Mouse (Mus musculus): ENCODE results near the gene Map4k3.
"Not testable (repeated sequence)": the region's sequence is repeated elsewhere in the genome, so short reads cannot be mapped to it uniquely, and the experiment has no call there.

Gene Map4k3

DNA sequence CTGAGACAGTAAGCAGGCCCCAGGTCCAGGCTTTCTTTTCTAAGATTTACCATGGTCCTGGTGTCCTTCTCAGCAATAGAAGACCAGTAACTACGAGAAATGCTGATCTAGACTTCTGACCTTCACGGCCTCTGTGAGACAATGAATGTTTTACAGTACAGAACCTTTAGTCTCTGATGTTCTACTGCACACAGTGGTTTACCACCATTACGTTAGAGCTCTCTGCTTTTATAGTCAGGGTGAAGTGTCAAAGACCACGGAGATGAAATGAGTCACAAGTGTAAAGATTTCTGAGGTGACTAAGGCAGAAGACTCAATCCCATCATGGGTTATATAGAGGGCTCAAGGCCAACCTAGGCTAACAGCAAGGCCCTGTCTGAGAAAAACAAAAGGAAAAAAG lies 95.9 kb downstream of the Map4k3 start:
- DNase-seq (ENCODE audit: low spot score in 2 of 2), result no peak

- no peak for DNase-seq (ENCODE audit: low spot score in 2 of 2)
These were observed 97.3 kb downstream of the Map4k3 start for GRCm38 (mm10) chr17:80631028-80631427.

- DNase-seq (ENCODE audit: low spot score in 2 of 2), result no peak
These were observed 103.3 kb downstream of the Map4k3 start for GRCm38 (mm10) chr17:80624979-80625378.

GRCm38 (mm10) chr17:80621691-80622090 lies 106.6 kb downstream of the Map4k3 start:
- DNase-seq (ENCODE audit: low spot score in 2 of 2), result no peak

GRCm38 (mm10) chr17:80620786-80621423 lies 107.4 kb downstream of the Map4k3 start:
- DNase-seq (ENCODE audit: low spot score in 2 of 2), result peak; percentile 56 to 57

- DNase-seq (ENCODE audit: low spot score in 2 of 2), result no peak
These were observed 108.7 kb downstream of the Map4k3 start for GRCm38 (mm10) chr17:80619556-80619955.

DNA sequence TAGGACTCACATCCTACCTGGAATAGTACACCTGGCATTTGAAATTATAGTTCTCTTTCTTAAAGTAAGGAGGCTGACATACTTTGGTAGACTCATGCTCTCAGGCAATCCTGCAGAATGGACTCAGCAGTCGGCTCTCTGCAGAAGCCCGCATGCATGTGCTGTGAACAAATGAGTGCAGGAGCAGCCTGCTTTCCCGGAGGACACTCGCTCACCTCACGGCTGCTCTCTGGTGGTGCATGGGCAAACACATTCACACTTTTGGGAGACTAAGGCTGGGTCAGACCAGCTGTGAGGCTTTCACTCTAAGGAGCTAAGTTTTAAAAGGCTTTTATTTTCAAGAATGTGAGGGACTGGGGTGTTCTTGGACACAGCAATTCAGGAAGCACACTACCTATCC lies 109.4 kb downstream of the Map4k3 start:
- no peak for DNase-seq (ENCODE audit: low spot score in 2 of 2)

GRCm38 (mm10) chr17:80603806-80604205 lies 124.5 kb downstream of the Map4k3 start:
- DNase-seq (ENCODE audit: low spot score in 2 of 2), result no peak

- no peak for DNase-seq (ENCODE audit: low spot score in 2 of 2)
These were observed 125.1 kb downstream of the Map4k3 start for GRCm38 (mm10) chr17:80603079-80603625.

GRCm38 (mm10) chr17:80601371-80601770 lies 126.9 kb downstream of the Map4k3 start:
- DNase-seq (ENCODE audit: low spot score in 2 of 2), result no peak

GRCm38 (mm10) chr17:80583051-80583450 lies 145.2 kb downstream of the Map4k3 start:
- no peak for DNase-seq (ENCODE audit: low spot score in 2 of 2)

GRCm38 (mm10) chr17:80579901-80580300 lies 148.4 kb downstream of the Map4k3 start:
- no peak for DNase-seq (ENCODE audit: low spot score in 2 of 2)

GRCm38 (mm10) chr17:80579089-80579488 lies 149.2 kb downstream of the Map4k3 start:
- DNase-seq (ENCODE audit: low spot score in 2 of 2), result no peak

DNA sequence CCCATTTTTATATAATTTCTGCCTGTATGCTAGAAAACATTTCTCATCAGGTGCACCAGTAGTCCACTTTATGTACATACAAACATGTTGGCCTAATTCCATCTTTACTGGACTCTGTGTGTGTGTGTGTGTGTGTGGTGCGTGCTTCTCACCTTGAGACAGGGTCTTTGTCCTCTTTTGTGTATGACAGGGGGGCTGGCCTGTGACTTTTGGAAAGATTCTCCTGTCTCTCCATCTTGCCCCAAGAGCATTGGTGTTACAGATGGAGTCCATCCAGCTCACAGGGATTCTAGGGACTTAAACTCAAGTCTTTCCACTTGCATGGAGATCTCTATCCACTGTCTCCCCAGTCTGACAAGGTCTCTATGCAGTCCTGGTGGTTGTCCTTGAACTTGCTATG lies 150.2 kb downstream of the Map4k3 start:
- no peak for DNase-seq (ENCODE audit: low spot score in 2 of 2)

DNA sequence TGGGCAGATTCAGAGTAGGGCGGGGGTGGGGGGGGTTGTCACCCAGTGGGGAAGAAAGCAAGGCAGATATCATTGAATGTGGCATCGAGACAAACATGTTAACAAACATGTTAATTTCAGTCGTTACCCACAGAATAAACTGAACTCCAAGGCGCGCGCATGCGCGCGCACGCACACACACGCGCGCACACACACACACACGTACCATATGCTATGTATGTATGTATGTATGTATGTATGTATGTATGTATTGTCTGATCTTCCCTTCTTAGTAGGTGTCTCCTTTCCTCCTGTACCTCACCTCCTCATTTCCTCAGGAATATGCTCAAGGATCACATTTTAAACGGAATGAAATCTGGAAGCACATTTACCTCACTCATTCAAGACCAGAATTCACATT lies 150.6 kb downstream of the Map4k3 start, which contains the start of gene Cdkl4:
Cdkl4 (minus strand) TSS at position 175 of the 400 bp plus-strand sequence.
- no peak for DNase-seq (ENCODE audit: low spot score in 2 of 2)

DNA sequence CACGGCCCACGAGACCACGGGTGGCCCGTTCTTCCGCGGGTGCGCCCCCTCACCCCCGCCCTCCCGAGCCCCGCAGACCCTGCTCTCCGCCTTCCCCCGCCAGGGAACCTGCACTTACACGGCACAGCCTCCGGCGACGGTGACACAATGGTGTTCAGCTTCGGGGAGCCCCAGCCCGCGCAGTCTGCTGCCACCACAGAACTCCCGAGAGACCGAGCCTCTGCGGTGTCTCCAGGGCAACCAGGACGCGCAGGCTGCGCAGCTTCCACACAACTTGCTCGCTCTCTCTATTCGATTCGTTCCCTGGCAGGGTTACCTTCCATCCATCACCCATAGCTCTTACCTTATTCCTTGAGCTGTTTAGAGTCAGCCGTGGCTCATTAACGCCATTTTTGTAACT lies 151.1 kb downstream of the Map4k3 start:
- DNase-seq (ENCODE audit: low spot score in 2 of 2), result peak; percentile 77 to 78

GRCm38 (mm10) chr17:80575008-80575407 lies 153.3 kb downstream of the Map4k3 start:
- no peak for DNase-seq (ENCODE audit: low spot score in 2 of 2)

DNA sequence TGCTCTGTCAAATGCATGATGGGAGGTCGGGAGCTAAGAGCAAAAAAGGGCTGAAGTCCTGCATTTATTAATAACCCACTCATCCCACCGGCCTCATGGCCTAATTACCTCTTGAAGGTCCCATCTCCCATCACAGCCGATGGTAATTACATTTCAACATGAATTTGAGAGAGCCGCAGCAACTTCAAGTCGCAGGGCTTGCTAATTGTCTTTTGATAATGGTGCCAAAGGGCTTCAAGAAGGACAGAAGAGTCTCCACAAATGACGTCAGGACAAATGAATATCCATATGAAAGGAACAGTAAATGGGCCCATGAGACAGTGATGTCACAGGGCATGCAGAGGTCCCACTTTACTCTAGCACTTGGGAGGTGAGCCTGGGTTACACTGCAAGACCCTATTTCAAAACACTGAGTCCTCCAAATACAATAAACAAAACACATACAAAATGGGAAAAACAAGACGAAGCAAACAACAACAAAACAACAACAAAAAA lies 153.8 kb downstream of the Map4k3 start:
- DNase-seq (ENCODE audit: low spot score in 2 of 2), result no peak

- DNase-seq (ENCODE audit: low spot score in 2 of 2), result no peak
These were observed 155.9 kb downstream of the Map4k3 start for GRCm38 (mm10) chr17:80572187-80572935.

GRCm38 (mm10) chr17:80571460-80571859 lies 156.8 kb downstream of the Map4k3 start:
- DNase-seq (ENCODE audit: low spot score in 2 of 2), result no peak

GRCm38 (mm10) chr17:80569718-80570117 lies 158.6 kb downstream of the Map4k3 start:
- not testable (repeated sequence) for DNase-seq (ENCODE audit: low spot score in 2 of 2)

DNA sequence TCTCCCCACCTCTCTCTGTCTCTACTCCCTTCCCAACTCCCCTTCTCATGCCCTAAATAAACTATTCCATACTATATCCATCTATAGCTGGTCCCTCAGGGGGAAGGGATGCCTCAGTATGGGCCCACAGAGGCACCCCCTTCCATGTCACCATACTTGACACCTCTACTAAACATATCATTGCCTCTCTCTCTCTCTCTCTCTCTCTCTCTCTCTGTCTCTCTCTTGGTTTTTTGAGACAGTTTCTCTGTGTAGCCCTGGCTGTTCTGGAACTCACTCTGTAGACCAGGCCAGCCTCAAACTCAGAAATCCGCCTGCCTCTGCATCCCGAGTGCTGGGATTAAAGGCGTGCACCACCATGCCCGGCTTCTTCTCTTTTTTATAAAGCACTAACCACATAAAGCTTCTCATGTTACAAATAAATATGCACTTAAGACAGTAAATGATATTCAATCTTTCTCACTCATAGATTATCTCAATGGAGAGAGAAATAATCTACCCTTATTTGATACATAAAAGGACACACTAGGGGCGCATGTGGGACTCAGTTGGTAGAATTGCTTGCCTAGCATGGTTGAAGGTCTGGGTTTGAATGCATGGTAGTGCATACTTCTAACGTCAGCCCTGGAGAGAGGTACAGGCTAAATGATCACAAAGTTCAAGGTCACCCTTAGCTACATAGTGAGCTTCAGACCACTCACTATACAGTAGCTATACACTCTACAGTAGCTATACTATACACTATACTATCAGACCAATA lies 159.3 kb downstream of the Map4k3 start:
- no peak for DNase-seq (ENCODE audit: low spot score in 2 of 2)

Data from right cerebral cortex, postnatal 36 days (tissue).